Mouse (Mus musculus) ovary, postnatal 36 days (tissue): Measurements from ENCODE around the gene Bpifb2.
"Not testable (repeated sequence)": the region's sequence is repeated elsewhere in the genome, so short reads cannot be mapped to it uniquely, and the experiment has no call there.

Experiments
- DNase-seq: peaks from one replicate; pipeline ENCODE4 v3.0.0; 2022; ENCODE audit warnings: low spot score, mixed read lengths

Gene Bpifb2

DNA sequence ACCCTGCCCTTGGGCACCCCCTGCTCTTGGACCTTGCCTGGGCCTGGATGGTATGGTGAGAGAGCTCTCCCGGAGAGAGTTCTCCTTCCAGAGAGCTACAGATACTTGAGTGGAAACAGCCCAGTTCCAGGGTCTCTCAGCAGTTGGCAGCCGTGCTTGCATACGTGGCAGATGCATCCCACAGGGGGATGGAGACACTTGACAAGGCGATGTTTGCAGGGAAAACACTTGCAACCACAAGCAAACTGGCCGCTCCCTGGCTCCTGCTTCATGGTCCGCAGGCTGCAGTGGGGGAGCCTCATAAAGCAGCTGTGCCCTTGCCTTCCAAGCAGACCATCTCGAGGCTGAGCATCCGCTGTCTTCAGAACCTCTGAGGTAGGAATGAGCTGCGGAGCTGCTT is at the start of gene Bpifb2:
Gene Bpifb2, plus strand, starts transcription at position 301 of the 400 bp plus-strand sequence.
- DNase-seq, result no peak

DNA sequence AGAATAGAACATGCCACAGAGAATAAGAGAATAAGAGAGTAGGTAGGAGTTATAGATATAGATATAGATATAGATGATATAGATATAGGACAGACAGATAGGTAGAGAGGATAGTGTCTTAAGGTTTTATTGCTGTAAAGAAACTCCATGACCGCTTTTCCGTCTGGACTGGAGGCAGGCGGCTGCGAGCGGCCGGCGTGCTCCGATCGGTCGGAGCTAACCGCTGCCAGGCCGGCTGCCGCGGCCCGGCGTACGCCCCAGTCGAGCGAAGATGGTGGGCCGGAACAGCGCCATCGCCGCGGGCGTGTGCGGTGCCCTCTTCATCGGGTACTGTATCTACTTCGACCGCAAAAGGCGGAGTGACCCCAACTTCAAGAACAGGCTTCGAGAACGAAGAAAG is 48.9 kb upstream of the Bpifb2 start:
- DNase-seq, result not testable (repeated sequence)

DNA sequence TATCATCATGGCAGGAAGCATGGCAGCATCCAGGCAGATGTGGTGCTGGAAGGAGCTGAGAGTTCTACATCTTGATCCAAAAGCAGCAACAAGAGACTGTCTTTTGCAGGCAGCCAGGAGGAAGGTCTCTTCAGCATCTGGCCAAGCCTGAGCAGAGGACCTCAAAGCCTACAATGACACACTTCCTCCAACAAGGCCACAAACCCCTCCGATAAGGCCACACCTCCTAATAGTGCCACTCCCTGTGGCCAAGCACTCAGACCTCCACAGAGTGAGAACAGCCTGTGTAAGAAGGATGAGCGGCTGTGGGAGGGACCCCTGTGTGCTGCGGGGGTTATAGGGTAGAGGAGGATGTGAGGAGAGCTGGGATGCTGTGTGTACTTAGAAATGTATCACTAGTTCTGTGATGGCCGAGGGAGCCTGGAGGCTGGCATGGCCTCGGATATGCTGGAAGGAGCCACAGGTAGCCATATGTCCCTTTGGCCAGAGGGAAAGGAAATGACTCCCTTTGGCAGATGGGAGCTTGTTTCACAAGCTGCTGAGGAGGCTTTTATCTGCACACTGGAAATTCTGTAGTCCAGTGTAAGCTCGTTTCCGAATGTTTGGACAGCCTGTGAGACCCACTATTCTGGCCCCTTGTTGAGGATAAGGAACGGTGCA is 47.5 kb upstream of the Bpifb2 start:
- no peak for DNase-seq

DNA sequence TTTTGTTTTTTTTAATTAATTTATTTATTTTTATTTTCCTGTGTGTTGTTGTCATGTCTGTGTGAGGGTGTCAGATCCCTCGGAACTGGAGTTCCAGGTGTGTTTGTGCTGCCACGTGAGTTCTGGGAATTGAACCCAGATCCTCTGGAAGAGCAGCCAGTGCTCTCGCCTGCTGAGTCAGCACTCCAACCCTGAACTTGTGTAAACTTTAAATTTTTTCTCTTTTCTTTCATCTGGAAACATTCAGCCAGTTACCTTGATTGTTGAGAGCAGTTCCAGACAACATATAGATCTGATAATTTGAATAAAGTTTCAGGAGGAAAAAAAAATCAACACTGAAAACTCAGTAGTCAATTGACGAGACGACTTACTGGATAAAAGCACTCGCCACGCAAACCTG is 46.1 kb upstream of the Bpifb2 start:
- no peak for DNase-seq

DNA sequence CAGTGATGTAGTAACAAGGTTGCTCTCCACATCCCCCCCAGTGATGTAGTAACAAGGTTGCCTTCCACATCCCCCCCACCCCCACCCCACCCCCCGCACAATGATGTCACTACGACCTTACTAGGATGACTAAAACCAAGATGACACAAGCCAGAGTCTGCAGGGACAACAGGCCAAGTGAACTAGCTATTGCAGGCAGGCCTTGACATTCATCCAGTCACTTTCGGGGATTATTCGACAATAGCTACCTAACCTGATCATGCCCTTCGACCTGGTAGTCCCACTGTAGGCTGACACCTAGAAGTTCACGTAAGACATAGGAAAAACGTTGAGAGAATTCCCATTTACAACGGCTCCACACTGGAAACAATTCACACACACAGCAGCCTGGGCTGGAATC is 41.6 kb upstream of the Bpifb2 start:
- DNase-seq, result no peak

DNA sequence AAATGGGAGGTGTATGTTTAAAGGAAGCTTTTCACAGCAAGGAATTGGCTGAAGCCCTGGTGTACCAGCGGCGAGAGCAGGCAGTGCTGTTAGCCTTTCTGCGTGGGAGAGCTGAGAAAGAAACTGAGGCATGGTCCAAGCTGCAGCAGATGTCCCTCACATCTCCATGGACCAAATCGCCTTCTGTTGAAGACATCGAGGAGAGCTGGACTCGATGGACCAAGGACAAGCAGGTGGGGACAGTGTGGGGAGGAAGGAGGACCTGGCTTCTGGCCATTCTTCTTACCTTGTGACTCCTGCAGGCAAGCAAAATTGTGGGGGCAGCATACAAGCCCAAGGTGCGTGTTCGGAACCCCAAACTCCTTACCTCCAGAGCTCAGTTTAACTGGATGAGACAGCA is 32.0 kb upstream of the Bpifb2 start:
- DNase-seq, result no peak

DNA sequence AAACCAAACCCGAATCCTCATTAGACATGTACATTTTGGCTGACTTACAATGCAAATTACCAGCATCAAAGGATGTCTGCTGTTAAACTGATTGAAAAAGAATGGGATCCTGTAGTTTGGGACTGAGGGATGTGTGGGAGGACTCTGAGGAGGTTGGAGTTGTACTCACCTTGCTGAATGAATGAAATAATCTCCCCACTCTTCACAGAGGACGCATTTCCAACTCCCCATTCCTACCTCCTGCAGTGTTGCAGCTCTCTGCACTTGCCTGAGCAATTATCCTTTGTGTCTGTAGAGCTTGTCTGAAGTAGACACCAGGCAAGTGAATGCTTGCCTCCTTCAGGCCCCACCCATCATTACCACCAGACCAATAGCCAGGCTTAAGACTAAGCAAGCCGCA is 26.5 kb upstream of the Bpifb2 start:
- DNase-seq, result no peak

DNA sequence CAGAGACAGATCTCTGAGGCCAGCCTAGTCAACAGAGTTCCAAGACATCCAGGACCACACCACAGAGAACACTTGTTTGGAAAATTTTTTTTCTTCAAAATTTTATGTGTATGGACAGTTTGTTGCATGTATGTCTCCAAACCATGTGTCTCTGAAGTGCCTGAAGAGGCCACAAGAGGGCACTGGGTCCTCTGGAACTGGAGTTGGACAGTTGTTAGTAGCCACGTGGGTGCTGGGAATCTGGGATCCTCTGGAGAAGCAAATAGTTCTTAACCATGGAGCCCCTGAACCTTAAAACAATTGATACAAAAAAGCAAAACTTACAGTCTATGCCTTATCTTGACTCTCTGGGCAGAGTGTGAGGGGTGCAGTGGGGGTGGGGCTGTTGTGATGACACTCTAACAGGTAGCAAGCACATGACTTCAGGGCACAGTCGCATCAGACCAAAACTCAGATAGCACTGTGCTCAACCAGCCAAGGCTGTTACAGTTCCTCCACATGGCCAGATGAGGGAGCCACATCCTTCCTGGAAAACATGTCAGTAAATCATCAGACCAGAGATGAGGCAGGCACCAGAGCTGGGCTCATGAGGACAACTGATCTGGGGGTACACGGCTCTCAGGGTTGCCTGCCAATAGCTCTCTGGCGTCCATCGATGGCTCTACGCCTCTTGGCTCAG is 24.4 kb upstream of the Bpifb2 start:
- no peak for DNase-seq

DNA sequence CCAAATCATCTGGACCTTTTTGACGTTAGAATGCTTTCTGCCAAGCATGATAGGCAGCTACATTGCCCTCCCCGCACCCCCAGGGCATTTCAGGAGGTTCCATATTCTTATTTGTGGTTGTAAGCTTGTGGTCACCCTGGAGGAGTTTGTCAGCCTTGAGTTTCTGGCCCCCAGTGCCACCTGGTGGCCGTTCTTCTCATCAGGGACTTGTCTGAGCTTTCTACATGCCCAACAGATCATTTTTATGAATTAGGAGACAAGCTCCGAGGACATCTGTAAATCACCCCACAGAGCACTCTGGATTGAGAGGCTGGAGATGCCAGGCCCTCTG is 23.9 kb upstream of the Bpifb2 start:
- peak; percentile 46 for DNase-seq

DNA sequence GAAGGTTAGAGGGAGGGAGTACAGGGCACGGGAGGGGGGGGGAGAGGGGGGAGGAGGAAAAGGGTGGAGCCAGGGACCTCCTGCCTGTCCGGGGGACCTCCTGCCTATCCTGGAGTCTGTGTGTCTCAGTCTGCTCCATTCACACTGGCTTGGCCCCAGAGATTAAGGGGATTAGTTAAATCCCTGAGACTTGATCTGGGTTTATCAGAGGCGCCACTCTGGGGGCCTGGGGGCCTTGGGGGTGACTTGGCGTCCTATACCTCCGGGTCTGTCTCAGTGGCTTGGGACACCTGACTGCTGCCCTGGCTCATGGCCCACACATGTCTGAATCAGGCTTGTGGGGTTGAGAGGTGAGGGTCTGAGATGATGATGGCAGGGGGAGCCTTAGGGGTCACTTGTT is 21.3 kb upstream of the Bpifb2 start:
- no peak for DNase-seq

DNA sequence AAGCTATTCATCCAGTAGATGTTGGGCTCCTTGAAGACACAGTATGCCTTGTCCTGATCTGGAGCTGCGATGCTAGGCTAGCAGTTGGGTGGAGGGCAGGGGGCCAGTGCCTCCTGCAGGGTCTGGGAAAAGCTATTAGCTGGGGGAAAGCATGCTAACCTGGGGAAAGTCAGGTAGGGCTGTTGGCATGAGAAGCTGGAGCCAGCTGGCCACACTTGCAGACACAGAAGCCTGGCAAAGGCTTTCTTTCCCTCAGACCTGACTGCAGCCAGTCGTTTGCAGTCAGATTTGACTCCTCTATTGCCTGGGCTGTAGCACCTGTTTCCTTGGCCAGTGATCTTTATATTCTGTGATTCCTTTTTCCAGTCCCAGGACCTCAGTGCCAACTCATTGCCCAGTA is 15.3 kb upstream of the Bpifb2 start:
- no peak for DNase-seq

DNA sequence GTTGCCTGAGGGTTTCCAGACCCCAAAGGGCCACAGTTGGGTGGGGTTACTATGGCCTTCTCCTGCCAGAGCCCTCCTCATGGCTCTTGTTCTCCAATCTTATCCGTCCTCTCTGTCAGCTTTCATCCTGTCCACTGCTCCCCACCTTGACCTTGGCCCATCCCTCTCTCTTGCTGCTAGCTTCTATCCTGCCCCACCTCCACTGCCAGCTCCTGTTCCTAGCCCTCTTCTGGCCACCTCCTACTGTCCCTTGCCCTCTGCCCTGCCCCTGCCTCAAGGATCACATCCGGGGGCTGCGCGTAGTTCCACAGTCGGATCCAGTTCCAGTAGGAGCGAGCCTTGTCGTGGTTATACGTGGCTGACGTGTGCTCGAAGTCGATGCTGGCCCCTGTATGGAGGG is 14.5 kb upstream of the Bpifb2 start:
- DNase-seq, result no peak

DNA sequence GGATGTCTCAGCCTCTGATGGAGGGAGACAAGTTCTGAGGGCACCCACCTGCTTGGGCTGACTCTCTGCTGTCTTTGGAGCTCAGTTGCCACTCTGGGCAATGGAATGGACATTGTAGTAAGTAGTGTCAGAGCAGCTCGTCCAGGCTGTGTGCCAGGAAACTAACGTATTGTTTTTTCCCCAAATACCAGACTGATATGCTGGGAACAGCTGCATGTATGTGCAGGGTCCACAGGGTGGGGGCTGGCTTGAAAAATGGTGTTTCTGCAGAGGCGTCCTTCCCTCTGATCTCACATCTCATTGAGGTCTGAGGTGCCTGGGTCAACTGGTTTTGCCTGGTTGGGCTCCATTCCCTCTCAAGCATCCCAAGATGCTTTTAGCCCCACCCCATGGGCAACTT is 14.1 kb upstream of the Bpifb2 start:
- no peak for DNase-seq

DNA sequence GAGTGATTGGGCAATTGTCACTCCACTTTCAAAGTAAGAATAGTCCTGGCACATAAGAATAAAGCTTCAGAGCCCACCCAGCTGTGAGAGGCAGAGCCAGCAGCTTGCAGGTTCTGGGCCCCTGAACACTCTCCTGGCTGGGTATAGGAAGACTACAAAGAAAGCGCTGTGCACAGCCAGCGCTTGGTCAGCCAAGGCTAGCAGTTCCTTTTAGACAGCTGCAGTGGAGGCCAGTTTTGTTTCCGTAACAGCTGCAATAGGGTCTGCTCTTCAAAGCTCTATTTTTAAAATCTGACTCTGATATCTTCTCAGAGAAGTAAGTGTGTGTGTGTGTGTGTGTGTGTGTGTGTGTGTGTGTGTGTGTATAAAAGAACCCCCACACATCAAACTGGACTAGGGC is 12.9 kb upstream of the Bpifb2 start:
- no peak for DNase-seq

DNA sequence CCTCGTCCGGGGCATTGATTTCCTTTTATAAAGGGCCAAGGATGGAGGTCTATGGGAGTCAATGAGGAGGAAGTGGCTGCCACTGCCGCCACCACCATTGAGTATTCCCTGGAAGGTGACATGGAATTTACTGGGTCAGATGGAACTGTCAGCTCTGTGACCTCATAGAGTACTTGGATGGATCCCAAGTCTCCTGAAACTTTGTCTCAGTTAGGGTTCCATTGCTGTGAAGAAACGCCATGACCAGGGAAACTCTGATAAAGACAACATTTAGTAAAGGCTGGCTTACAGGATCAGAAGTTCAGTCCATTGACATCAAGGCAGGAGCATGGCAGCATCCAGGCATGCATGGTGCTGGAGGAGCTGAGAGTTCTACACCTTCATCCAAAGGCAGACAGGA is 3.9 kb upstream of the Bpifb2 start, which contains the start of gene Sun5:
Gene Sun5, minus strand, starts transcription at position 101 of the 400 bp plus-strand sequence.
- DNase-seq, result no peak

DNA sequence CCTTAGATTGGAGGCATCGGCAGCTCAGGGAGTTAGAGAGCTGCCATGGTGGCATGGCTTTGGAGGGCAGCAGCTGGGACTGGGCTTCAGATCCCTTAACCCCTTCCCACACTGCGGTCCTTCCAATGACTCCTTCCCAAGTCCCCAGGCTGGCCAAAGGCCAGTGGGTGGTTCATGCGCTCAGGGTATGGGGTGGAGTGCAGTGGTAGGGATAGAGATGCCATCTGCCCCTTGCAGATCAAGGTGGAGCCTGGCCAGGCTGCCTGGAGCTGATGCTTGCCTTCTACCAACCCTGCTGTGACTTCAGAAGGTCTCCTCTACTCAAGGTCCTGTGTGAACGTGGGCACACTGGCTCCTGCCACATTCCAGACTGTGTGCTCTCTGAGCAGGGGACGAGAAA is 24.3 kb downstream of the Bpifb2 start:
- DNase-seq, result no peak

DNA sequence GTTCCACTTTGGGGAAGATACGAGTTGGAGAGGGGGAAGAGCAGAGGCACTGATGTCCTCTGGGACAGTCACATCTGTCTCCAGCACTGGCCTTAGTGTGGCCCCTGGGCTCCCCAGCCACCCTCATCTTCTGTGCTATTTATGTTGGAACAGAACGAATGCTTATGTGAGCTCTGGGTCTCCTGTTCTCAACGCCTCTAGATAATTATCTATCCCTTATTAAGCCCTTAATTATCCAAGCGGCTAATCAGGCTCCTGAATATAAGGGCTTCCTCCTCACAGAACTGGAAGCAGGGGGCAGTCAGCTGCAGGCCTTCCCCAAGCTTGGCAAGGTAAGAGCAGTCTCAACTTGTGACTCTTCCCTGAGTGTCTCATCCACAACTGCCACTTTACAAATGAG is 25.2 kb downstream of the Bpifb2 start, which contains the start of gene Bpifb6:
Gene Bpifb6, plus strand, starts transcription at position 301 of the 400 bp plus-strand sequence.
- DNase-seq, result no peak

DNA sequence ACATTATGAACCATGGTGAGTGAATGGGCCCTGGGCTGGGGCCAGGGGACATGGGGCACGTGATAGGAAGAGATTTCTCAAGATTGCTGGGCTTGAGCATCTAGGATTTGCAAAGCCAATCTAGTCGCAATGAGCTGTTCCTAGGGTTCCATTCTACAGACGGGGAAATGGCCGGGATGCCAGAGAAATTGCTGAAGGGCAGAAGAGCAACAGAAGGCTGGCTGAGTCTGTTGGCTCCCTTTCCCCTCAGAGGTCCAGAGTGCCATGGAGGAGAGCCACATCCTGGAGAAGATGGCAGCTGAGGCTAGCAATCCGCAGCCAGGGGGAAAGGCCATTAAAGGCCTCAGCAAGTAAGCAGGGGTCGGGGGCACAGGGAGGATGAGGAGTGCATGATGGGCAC is 27.9 kb downstream of the Bpifb2 start:
- DNase-seq, result no peak

DNA sequence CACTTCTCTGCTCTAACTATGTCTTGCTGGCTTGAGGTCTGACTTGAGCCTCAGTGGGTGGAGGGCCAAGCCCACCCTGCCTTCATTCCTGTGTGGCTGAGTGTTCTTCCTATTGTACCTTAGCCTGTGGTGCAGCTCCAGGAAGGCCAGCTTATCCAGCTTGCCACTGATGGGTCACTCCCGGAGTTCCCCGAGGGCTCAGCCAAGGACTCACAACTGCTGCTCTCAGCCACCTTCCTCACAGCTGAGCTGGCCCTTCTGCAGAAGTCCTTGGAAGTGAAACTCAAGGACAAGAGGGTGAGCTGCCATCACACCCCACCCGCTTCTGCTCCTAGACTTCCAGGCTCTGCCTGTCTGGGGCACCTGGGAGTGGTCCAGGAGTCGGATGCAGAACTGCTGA is 31.8 kb downstream of the Bpifb2 start:
- DNase-seq, result peak; percentile 9

DNA sequence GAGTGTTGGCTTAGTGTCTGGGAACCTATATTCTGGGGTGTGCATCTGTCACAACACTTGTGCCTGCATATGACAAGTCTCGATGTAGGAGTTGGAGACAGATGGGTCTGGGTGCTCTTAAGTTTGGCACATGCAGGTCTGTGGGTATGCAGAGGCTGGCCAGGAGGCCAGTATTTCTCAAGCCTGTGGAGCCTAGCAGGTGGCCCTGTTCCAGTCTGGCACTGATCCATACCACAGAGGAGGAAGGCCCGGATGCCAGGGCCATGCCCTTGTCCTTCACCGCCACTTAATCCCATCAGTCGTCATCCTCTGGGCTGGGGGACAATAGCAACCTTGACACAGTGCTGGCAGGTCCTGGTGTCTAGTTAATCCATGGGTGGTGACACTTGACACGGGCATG is 39.3 kb downstream of the Bpifb2 start:
- DNase-seq, result peak; percentile 43

DNA sequence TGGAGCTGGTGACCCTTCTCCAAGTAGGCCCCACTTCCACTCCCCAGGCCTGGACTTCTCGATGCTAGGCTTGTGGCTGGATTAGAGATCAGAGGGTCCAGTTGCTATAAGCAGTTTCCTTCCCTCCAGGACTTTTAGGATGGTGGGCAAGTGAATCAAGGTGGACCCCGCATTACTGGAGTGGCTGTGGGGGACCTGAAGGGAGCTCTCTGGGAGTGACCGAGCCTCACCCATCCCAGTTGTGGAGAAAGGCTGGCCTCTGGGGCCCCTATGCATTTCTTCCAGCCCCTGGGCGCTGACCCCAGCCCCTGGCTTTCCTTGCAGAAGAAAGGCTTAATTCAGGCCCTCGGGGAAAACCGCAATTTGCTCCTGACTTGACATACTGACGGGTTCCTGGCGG is 43.1 kb downstream of the Bpifb2 start, which contains the start of gene Bpifb3:
Gene Bpifb3, plus strand, starts transcription at position 301 of the 400 bp plus-strand sequence.
- no peak for DNase-seq

DNA sequence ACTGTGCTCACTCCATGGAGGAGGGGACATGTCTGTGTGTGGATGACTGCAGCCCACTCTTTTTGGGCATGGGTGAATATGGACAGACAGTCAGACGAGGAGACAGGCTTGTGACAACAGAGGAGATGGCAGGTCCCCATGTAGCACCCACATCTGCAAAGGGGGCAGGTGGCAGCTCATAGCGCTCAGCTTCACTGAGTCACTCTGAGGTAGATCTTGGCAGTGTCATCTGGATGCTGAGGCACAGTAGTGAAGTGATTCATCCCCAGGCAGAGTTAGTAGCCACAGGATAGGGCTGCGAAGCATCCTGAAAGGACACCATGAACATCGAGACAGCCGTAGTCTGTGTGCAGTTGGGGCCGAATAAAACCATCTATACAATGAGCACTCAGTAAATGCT is 46.4 kb downstream of the Bpifb2 start:
- no peak for DNase-seq

DNA sequence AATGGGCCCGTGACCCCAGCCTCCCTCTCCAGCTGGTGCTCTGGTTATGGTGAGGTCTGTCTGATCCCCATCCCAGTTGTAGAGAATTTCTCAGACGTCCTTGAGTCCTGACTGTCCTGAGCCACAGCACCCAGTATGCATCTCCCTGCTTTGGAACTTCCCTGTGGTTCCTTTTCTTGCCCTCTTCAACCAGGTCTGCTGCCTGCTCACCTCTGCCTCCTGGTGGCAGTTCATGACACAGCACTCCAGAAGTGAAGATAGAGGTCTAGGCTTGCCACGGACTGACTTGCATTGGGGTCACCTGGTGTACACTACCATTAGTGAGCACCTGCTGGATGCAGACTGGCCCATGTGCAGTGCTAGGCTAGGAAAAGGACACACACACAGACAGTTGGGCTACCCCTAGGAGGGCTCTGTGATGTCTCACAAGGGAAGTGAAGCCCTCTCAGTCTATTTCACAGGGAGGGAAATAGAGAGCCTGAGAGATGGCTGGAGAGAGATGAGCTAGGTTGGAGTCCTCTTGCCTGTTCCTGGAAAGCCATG is 55.1 kb downstream of the Bpifb2 start:
- DNase-seq, result peak; percentile 65

DNA sequence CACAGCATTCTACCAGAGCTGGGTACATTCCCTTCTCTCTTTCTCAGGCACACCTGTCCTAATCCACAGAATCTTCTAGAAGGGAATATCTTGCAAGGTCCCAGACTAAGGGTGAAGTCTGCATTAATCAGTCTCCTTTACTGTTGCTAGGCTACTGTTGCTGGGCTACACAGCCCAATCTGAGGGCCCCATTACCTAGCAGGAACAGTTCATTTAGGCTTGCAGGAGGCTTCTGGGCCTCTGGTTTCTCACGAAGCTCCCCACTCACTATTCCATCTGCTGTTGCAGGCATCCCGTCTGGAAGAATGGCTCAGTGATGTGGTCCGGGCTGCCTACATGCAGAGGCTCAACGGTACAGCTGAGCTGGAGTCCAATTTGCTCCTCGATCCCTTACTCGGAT is 56.3 kb downstream of the Bpifb2 start:
- no peak for DNase-seq
